ENCODE assay signal across 19 mouse cellular contexts in the genomic region with DNA sequence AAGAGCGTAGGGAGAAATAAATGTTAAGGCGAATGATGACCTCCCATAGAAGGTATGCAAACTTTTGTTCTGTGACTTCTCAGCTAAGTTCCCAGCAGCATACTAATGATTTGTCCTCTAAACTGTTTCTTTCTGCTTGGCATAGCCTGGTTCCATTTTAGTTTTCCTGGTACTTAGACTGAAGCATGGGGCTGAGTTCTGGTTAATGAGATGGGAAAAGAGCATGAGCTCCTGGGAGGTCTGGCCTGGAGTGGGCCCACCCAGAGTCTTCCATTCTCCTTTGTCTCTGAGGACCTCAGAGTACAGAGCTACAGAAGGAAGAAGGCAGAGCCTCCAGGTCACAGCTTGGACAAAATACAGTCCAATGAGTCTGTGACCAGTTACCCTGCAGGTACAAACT.
DNase-seq lines count a peak whose midpoint lies in the region; ATAC-seq and TF ChIP-seq lines count a peak whose summit lies in the region.
"Had no signal": no experiment of that assay in that cellular context is flagged by ENCODE, and none has a peak within 500 bp of the region (broad histone marks: within the 10 kb centered on the region; RNA-seq: fewer than 3 reads in every experiment).

No protein-coding gene starts in this region.

- H3K4me3 ChIP-seq in forebrain, postnatal 0 days (ENCODE audit: low read depth, low read length) = no peak overlapping the region
- no peak overlapping the region for H3K4me3 ChIP-seq in forebrain, embryonic 12.5 days (replicated peaks)
- H3K4me3 ChIP-seq: heart, embryonic 12.5 days; midbrain, embryonic 12.5 days had no signal

- TF ChIP-seq CTCF in forebrain, postnatal 0 days (IDR thresholded peaks at IDR 0.05; ENCODE audit: low read depth) = no peak

- H3K27me3 ChIP-seq in forebrain, postnatal 0 days (ENCODE audit: insufficient read depth, low read length) = no peaks in the 10 kb centered on the region
- H3K27me3 ChIP-seq in forebrain, embryonic 12.5 days = no peaks in the 10 kb centered on the region
- H3K27me3 ChIP-seq: heart, embryonic 12.5 days; midbrain, embryonic 12.5 days had no signal

- peak; percentile 60 for ATAC-seq in forebrain, postnatal 0 days
- ATAC-seq in forebrain, embryonic 12.5 days (ENCODE audit: low FRiP score) = no peak
- ATAC-seq: forebrain, embryonic 14.5 days had no signal

- 87% methylated on average over 2 of the region's 2 CpGs for WGBS in forebrain, postnatal 0 days
- WGBS in forebrain, embryonic 12.5 days = 90% methylated on average over 2 of the region's 2 CpGs

- H3K4me2 ChIP-seq in forebrain, postnatal 0 days (ENCODE audit: low read depth) = no peak overlapping the region
- no peak overlapping the region for H3K4me2 ChIP-seq in forebrain, embryonic 12.5 days
- H3K4me2 ChIP-seq: heart, embryonic 12.5 days; liver, embryonic 11.5 days; lung, embryonic 14.5 days; midbrain, embryonic 12.5 days had no signal

- no peaks in the 10 kb centered on the region for H3K4me1 ChIP-seq in forebrain, postnatal 0 days (ENCODE audit: insufficient read depth)
- no peaks in the 10 kb centered on the region for H3K4me1 ChIP-seq in forebrain, embryonic 12.5 days
- H3K4me1 ChIP-seq: heart, embryonic 12.5 days; midbrain, embryonic 12.5 days had no signal

- no peak for DNase-seq in forebrain, postnatal 0 days
- DNase-seq in right cerebral cortex, adult 18-20 months = peak; percentile 24
- DNase-seq in right cerebral cortex, postnatal 4 days = no peak
- DNase-seq in left cerebral cortex, adult 8-10 months (ENCODE audit: low spot score in 2 of 2) = peak; percentile 2 to 51
- peak; percentile 14 to 15 for DNase-seq in right cerebral cortex, postnatal 36 days (ENCODE audit: low spot score in 2 of 2)
- DNase-seq in adrenal gland, adult 8-10 months = no peak
- DNase-seq in urinary bladder, postnatal 10 days (ENCODE audit: low spot score) = no peak
- DNase-seq: adrenal gland, postnatal 25 days; B cell, adult 2 months; kidney, adult 18-20 months; kidney, postnatal 14 days; lung, embryonic 14.5 days had no signal

- H3K9ac ChIP-seq in forebrain, postnatal 0 days = no peak overlapping the region
- no peak overlapping the region for H3K9ac ChIP-seq in forebrain, embryonic 12.5 days
- H3K9ac ChIP-seq: heart, embryonic 12.5 days; lung, embryonic 14.5 days; midbrain, embryonic 12.5 days had no signal

- H3K9me3 ChIP-seq in forebrain, postnatal 0 days (ENCODE audit: low read length) = no peaks in the 10 kb centered on the region
- no peaks in the 10 kb centered on the region for H3K9me3 ChIP-seq in forebrain, embryonic 12.5 days
- H3K9me3 ChIP-seq: heart, embryonic 12.5 days; midbrain, embryonic 12.5 days had no signal

- H3K27ac ChIP-seq in forebrain, postnatal 0 days (ENCODE audit: low read depth, low read length) = no peak overlapping the region
- H3K27ac ChIP-seq in forebrain, embryonic 12.5 days = no peak overlapping the region
- H3K27ac ChIP-seq: macrophage; midbrain, embryonic 12.5 days; stomach, postnatal 0 days had no signal

- no peaks in the 10 kb centered on the region for H3K36me3 ChIP-seq in forebrain, postnatal 0 days (ENCODE audit: insufficient read depth)
- H3K36me3 ChIP-seq in forebrain, embryonic 12.5 days (replicated peaks) = no peaks in the 10 kb centered on the region
- H3K36me3 ChIP-seq: heart, embryonic 12.5 days; midbrain, embryonic 12.5 days had no signal

Comparison
In these comparisons a context has a peak if more than half of its experiments do, and no peak if none do; other contexts are left out.
1. DNase-seq: peak in right cerebral cortex, adult 18-20 months (single experiment), left cerebral cortex, adult 8-10 months (2 of 2) and right cerebral cortex, postnatal 36 days (2 of 2); none in forebrain, postnatal 0 days (single experiment), right cerebral cortex, postnatal 4 days (single experiment), adrenal gland, adult 8-10 months (single experiment) and urinary bladder, postnatal 10 days (single experiment).